ENCODE assay signal across 8 mouse cellular contexts in genomic region chr7:29306619-29307018, GRCm38 (mm10). TPM values are rescaled to one million over a fixed set of nuclear protein-coding genes. Genes with fewer than 3 reads are reported as not detected.
DNase-seq lines count a peak whose midpoint lies in the region; ATAC-seq lines count a peak whose summit lies in the region.

No protein-coding gene starts in this region.

- DNase-seq in lung, postnatal 10 days, result peak; percentile 63
- no peak for DNase-seq in lung, postnatal 4 days
- peak; percentile 84 for DNase-seq in brain, adult 2 months (ENCODE audit: low read depth, low spot score)
- DNase-seq in thymus, postnatal 4 days, result peak; percentile 66
- no peak for DNase-seq in adrenal gland, postnatal 10 days
- no peak for DNase-seq in adrenal gland, postnatal 25 days

- no peaks in the 10 kb centered on the region for H3K9me3 ChIP-seq in forebrain, embryonic 13.5 days (replicated peaks)
- no peaks in the 10 kb centered on the region for H3K9me3 ChIP-seq in liver, embryonic 15.5 days (replicated peaks)

- H3K27ac ChIP-seq in forebrain, embryonic 13.5 days, result peak overlapping the region; percentile 95
- H3K27ac ChIP-seq in liver, embryonic 15.5 days (replicated peaks), result no peak overlapping the region

- peaks cover 14% of the 10 kb centered on the region for H3K36me3 ChIP-seq in forebrain, embryonic 13.5 days (ENCODE audit: poor library complexity, severe bottlenecking)
- no peaks in the 10 kb centered on the region for H3K36me3 ChIP-seq in liver, embryonic 15.5 days (replicated peaks)

- peak overlapping the region; percentile 89; the same call in 1 of the 2 replicates for H3K9ac ChIP-seq in forebrain, embryonic 13.5 days
- H3K9ac ChIP-seq in liver, embryonic 15.5 days, result no peak overlapping the region

- no peaks in the 10 kb centered on the region for H3K27me3 ChIP-seq in forebrain, embryonic 13.5 days
- H3K27me3 ChIP-seq in liver, embryonic 15.5 days, result peaks cover 96% of the 10 kb centered on the region

- WGBS in forebrain, embryonic 13.5 days, result 22% methylated on average over 7 of the region's 7 CpGs
- WGBS in liver, embryonic 15.5 days (ENCODE audit: insufficient replicate concordance), result 25% methylated on average over 7 of the region's 7 CpGs

- H3K4me3 ChIP-seq in forebrain, embryonic 13.5 days, result peak overlapping the region; percentile 76
- no peak overlapping the region for H3K4me3 ChIP-seq in liver, embryonic 15.5 days (replicated peaks)

- peaks cover 64% of the 10 kb centered on the region for H3K4me1 ChIP-seq in forebrain, embryonic 13.5 days
- H3K4me1 ChIP-seq in liver, embryonic 15.5 days (replicated peaks), result peaks cover 54% of the 10 kb centered on the region

- ATAC-seq in forebrain, embryonic 13.5 days, result peak; percentile 7; the same call in 1 of the 2 replicates
- ATAC-seq in liver, embryonic 15.5 days (ENCODE audit: insufficient read depth), result no peak

- peak overlapping the region; percentile 91 for H3K4me2 ChIP-seq in forebrain, embryonic 13.5 days
- H3K4me2 ChIP-seq in liver, embryonic 15.5 days, result 0 out of 2 replicates have a peak overlapping the region, but pooled peaks have one; percentile 87

RNA-seq across cellular contexts. Expression of gene Dpf1, which starts 2.9 kb away (rescaled TPM):
- polyA plus RNA-seq in forebrain, embryonic 13.5 days (2015; fragmentation: Nextera tagmentation; extraction: Ambion mirVana), result 165 and 182 TPM in 2 replicates
- 1.7 and 2.3 TPM in 2 replicates for polyA plus RNA-seq in liver, embryonic 15.5 days (2015; fragmentation: Nextera tagmentation; extraction: Ambion mirVana)
- total RNA-seq in adrenal gland, postnatal 10 days (2021), result 1 to 10 TPM; 1.4 to 2.6 TPM
- total RNA-seq in adrenal gland, postnatal 25 days (2021), result 0.95 and 1.6 TPM in 2 replicates

RNA-seq across cellular contexts. Expression of gene Ppp1r14a, which starts 17.5 kb away (rescaled TPM):
- polyA plus RNA-seq in forebrain, embryonic 13.5 days (2015; fragmentation: Nextera tagmentation; extraction: Ambion mirVana), result 14.9 and 17.2 TPM in 2 replicates
- polyA plus RNA-seq in liver, embryonic 15.5 days (2015; fragmentation: Nextera tagmentation; extraction: Ambion mirVana), result 2.2 and 2.7 TPM in 2 replicates
- 10 to 100 TPM; 13.8 to 14.3 TPM for total RNA-seq in adrenal gland, postnatal 10 days (2021)
- 5.5 and 6.7 TPM in 2 replicates for total RNA-seq in adrenal gland, postnatal 25 days (2021)

RNA-seq across cellular contexts. Expression of gene Spint2, which starts 24.9 kb away (rescaled TPM):
- polyA plus RNA-seq in forebrain, embryonic 13.5 days (2015; fragmentation: Nextera tagmentation; extraction: Ambion mirVana), result 30.1 and 41.3 TPM in 2 replicates
- 34.0 and 41.2 TPM in 2 replicates for polyA plus RNA-seq in liver, embryonic 15.5 days (2015; fragmentation: Nextera tagmentation; extraction: Ambion mirVana)
- 10 to 100 TPM; 33.2 to 36.6 TPM for total RNA-seq in adrenal gland, postnatal 10 days (2021)
- 23.0 and 36.9 TPM in 2 replicates for total RNA-seq in adrenal gland, postnatal 25 days (2021)

RNA-seq across cellular contexts. Expression of gene 2200002D01Rik, which starts 58.4 kb away (rescaled TPM):
- polyA plus RNA-seq in forebrain, embryonic 13.5 days (2015; fragmentation: Nextera tagmentation; extraction: Ambion mirVana), result 1.2 and 1.5 TPM in 2 replicates
- polyA plus RNA-seq in liver, embryonic 15.5 days (2015; fragmentation: Nextera tagmentation; extraction: Ambion mirVana), result 4.2 and 6.3 TPM in 2 replicates
- total RNA-seq in adrenal gland, postnatal 10 days (2021), result 1 to 10 TPM; 2.0 to 2.4 TPM
- 0.86 and 2.0 TPM in 2 replicates for total RNA-seq in adrenal gland, postnatal 25 days (2021)

Comparison
In these comparisons a context has a peak if more than half of its experiments do, and no peak if none do; other contexts are left out.
1. DNase-seq: peak in lung, postnatal 10 days (single experiment), brain, adult 2 months (single experiment) and thymus, postnatal 4 days (single experiment); none in lung, postnatal 4 days (0 of 2), adrenal gland, postnatal 10 days (single experiment) and adrenal gland, postnatal 25 days (single experiment).